Mouse (Mus musculus): ENCODE results near the gene Pex10. TPM values are rescaled to one million over a fixed set of nuclear protein-coding genes. Genes with fewer than 3 reads are reported as not detected.

Pex10 gene
- polyA plus RNA-seq, 1 experiment from 2014 or later: 6.6 TPM

- no peak overlapping the region for H3K4me3 ChIP-seq (ENCODE audit: low read depth, low read length)
- H3K27ac ChIP-seq (ENCODE audit: low read depth, low read length): no peak overlapping the region
- no peaks in the 10 kb centered on the region for H3K9me3 ChIP-seq (ENCODE audit: control insufficient read depth, low read length)
- ATAC-seq (ENCODE audit: low read depth): no peak
- 81% methylated on average over 7 of the region's 7 CpGs for WGBS
- no peak overlapping the region for H3K4me2 ChIP-seq (ENCODE audit: low read depth, low read length)
- H3K9ac ChIP-seq (replicated peaks; ENCODE audit: low read depth, low read length): no peak overlapping the region
- H3K4me1 ChIP-seq (ENCODE audit: control insufficient read depth, insufficient read depth, low read length): no peaks in the 10 kb centered on the region
- H3K36me3 ChIP-seq (ENCODE audit: control insufficient read depth, insufficient read depth, low read length): no peaks in the 10 kb centered on the region
- 0 out of 2 replicates have a peak, but pooled peaks cover 2% of the 10 kb centered on the region for H3K27me3 ChIP-seq (ENCODE audit: control insufficient read depth, insufficient read depth, low read length)
Observed at GRCm38 (mm10) chr4:155050116-155050515, 16.7 kb upstream of the Pex10 start.

GRCm38 (mm10) chr4:155056724-155057123 is 10.1 kb upstream of the Pex10 start, which contains the start of gene Plch2:
Gene Plch2, minus strand, starts transcription at chr4:155056784.
- no peak within 1 kb of the TSS for H3K4me2 ChIP-seq (ENCODE audit: low read depth, low read length)
- H3K4me1 ChIP-seq (ENCODE audit: control insufficient read depth, insufficient read depth, low read length): peaks cover 5% of the 10 kb centered on the region; the same call in 1 of the 2 replicates
- H3K27ac ChIP-seq (ENCODE audit: low read depth, low read length): no peak within 1 kb of the TSS
- H3K27me3 ChIP-seq (ENCODE audit: control insufficient read depth, insufficient read depth, low read length): no peaks in the 10 kb centered on the region
- WGBS: 62% methylated on average over 10 of the region's 10 CpGs
- H3K9ac ChIP-seq (replicated peaks; ENCODE audit: low read depth, low read length): 0 out of 2 replicates have a peak within 1 kb of the TSS, but pooled peaks have one; percentile 11
- ATAC-seq (ENCODE audit: low read depth): peak; percentile 30; the same call in 1 of the 2 replicates
- H3K9me3 ChIP-seq (ENCODE audit: control insufficient read depth, low read length): no peaks in the 10 kb centered on the region
- no peak within 1 kb of the TSS for H3K4me3 ChIP-seq (ENCODE audit: low read depth, low read length)
- H3K36me3 ChIP-seq (ENCODE audit: control insufficient read depth, insufficient read depth, low read length): no peaks in the 10 kb centered on the region

DNA sequence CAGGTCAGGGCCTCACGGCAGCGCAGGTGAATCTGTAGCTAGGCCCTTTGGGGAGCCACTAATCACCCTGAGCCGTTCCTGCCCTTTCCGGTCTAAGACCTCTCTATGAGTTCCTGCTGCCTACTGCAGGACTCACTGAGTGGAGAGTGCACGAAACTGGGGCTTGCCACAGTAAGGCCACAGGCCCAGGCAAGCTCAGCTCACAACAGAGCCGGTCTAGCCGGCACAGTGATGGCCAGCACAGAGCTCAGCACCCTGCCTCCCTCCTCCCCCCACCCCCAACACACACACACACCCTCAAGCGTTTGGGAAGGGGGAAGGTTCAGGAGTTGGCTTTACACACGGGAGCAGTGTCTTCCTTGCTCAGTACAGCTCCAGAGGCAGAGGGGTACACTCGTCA is 8.5 kb upstream of the Pex10 start:
- no peak overlapping the region for H3K4me3 ChIP-seq (ENCODE audit: low read depth, low read length)
- H3K27me3 ChIP-seq (ENCODE audit: control insufficient read depth, insufficient read depth, low read length): no peaks in the 10 kb centered on the region
- no peaks in the 10 kb centered on the region for H3K9me3 ChIP-seq (ENCODE audit: control insufficient read depth, low read length)
- no peak overlapping the region for H3K27ac ChIP-seq (ENCODE audit: low read depth, low read length)
- H3K4me1 ChIP-seq (ENCODE audit: control insufficient read depth, insufficient read depth, low read length): peaks cover 5% of the 10 kb centered on the region; the same call in 1 of the 2 replicates
- no peak overlapping the region for H3K9ac ChIP-seq (replicated peaks; ENCODE audit: low read depth, low read length)
- H3K36me3 ChIP-seq (ENCODE audit: control insufficient read depth, insufficient read depth, low read length): no peaks in the 10 kb centered on the region
- 41% methylated on average over 10 of the region's 10 CpGs for WGBS
- H3K4me2 ChIP-seq (ENCODE audit: low read depth, low read length): no peak overlapping the region
- ATAC-seq (ENCODE audit: low read depth): no peak

- ATAC-seq (ENCODE audit: low read depth): no peak
- H3K4me3 ChIP-seq (ENCODE audit: low read depth, low read length): no peak overlapping the region
Observed at GRCm38 (mm10) chr4:155063895-155064294, 2.9 kb upstream of the Pex10 start.

GRCm38 (mm10) chr4:155064474-155064873 is 2.3 kb upstream of the Pex10 start:
- WGBS: 60% methylated on average over 2 of the region's 2 CpGs
- Histone ChIP-seq H3K9me3 (ENCODE audit: control insufficient read depth, low read length) (no peaks in the 10 kb centered on the region), H3K27me3 (ENCODE audit: control insufficient read depth, insufficient read depth, low read length) (no peaks in the 10 kb centered on the region), H3K36me3 (ENCODE audit: control insufficient read depth, insufficient read depth, low read length) (peaks cover 10% of the 10 kb centered on the region), H3K27ac (ENCODE audit: low read depth, low read length) (no peak overlapping the region), H3K9ac (replicated peaks; ENCODE audit: low read depth, low read length) (no peak overlapping the region), H3K4me3 (ENCODE audit: low read depth, low read length) (no peak overlapping the region), H3K4me1 (ENCODE audit: control insufficient read depth, insufficient read depth, low read length) (peaks cover 14% of the 10 kb centered on the region), H3K4me2 (ENCODE audit: low read depth, low read length) (no peak overlapping the region)
- no peak for ATAC-seq (ENCODE audit: low read depth)

More at GRCm38 (mm10) chr4:155063895-155064294, 2.9 kb upstream of the Pex10 start:
- Histone ChIP-seq H3K27ac (ENCODE audit: low read depth, low read length) (no peak overlapping the region), H3K4me1 (ENCODE audit: control insufficient read depth, insufficient read depth, low read length) (peaks cover 14% of the 10 kb centered on the region), H3K4me2 (ENCODE audit: low read depth, low read length) (no peak overlapping the region), H3K36me3 (ENCODE audit: control insufficient read depth, insufficient read depth, low read length) (peaks cover 5% of the 10 kb centered on the region), H3K9ac (replicated peaks; ENCODE audit: low read depth, low read length) (no peak overlapping the region), H3K27me3 (ENCODE audit: control insufficient read depth, insufficient read depth, low read length) (no peaks in the 10 kb centered on the region), H3K9me3 (ENCODE audit: control insufficient read depth, low read length) (no peaks in the 10 kb centered on the region)
- WGBS: 37% methylated on average over 3 of the region's 3 CpGs

GRCm38 (mm10) chr4:155065970-155066833 is 614 bp upstream of the Pex10 start:
- ATAC-seq (ENCODE audit: low read depth): peak; percentile 72
- H3K27ac ChIP-seq (ENCODE audit: low read depth, low read length): no peak overlapping the region; the same call in none of the 2 replicates
- H3K27me3 ChIP-seq (ENCODE audit: control insufficient read depth, insufficient read depth, low read length): no peaks in the 10 kb centered on the region
- H3K36me3 ChIP-seq (ENCODE audit: control insufficient read depth, insufficient read depth, low read length): peaks cover 22% of the 10 kb centered on the region
- 6% methylated on average over 15 of the region's 15 CpGs for WGBS
- 0 out of 2 replicates have a peak overlapping the region, but pooled peaks have one; percentile 16 for H3K9ac ChIP-seq (replicated peaks; ENCODE audit: low read depth, low read length)
- H3K4me2 ChIP-seq (ENCODE audit: low read depth, low read length): peak overlapping the region; percentile 70
- H3K4me3 ChIP-seq (ENCODE audit: low read depth, low read length): peak overlapping the region; percentile 65; the same call in 1 of the 2 replicates
- H3K9me3 ChIP-seq (ENCODE audit: control insufficient read depth, low read length): no peaks in the 10 kb centered on the region
- peaks cover 14% of the 10 kb centered on the region for H3K4me1 ChIP-seq (ENCODE audit: control insufficient read depth, insufficient read depth, low read length)

DNA sequence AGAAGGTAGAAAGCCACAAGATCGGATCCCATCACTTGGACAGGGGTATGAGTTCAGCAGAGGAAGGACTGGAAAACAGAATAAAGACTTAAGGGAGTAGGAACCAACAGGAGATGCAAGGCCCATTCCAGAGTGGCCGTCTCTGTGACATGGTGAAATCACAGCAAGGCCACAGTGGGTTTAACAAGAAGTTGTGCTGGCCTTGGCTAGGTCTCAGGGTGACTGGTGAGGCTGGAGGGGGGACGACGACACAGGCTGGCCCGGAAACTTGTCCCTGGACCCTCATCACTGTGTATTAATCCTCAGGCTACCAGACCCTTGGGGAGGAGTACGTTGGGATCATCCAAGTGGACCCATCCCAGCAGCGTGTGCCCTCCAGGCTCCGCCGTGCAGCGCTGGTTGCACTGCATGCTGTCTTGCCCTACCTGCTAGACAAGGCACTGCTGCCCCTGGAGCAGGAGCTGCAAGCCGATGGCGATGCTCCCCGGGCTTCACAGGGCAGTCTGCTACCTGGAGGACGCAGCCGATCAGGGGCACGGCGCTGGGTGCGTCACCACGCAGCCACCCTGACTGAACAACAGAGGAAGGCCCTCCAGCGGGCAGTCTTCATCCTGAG is 1.6 kb downstream of the Pex10 start:
- ATAC-seq (ENCODE audit: low read depth): no peak
- H3K4me2 ChIP-seq (ENCODE audit: low read depth, low read length): no peak overlapping the region
- H3K36me3 ChIP-seq (ENCODE audit: control insufficient read depth, insufficient read depth, low read length): peaks cover 40% of the 10 kb centered on the region
- peaks cover 14% of the 10 kb centered on the region for H3K4me1 ChIP-seq (ENCODE audit: control insufficient read depth, insufficient read depth, low read length)
- WGBS: 96% methylated on average over 20 of the region's 20 CpGs
- no peaks in the 10 kb centered on the region for H3K27me3 ChIP-seq (ENCODE audit: control insufficient read depth, insufficient read depth, low read length)
- H3K9me3 ChIP-seq (ENCODE audit: control insufficient read depth, low read length): no peaks in the 10 kb centered on the region
- no peak overlapping the region for H3K4me3 ChIP-seq (ENCODE audit: low read depth, low read length)
- H3K9ac ChIP-seq (replicated peaks; ENCODE audit: low read depth, low read length): no peak overlapping the region
- no peak overlapping the region for H3K27ac ChIP-seq (ENCODE audit: low read depth, low read length)

- Histone ChIP-seq H3K9ac (replicated peaks; ENCODE audit: low read depth, low read length) (no peak overlapping the region), H3K9me3 (ENCODE audit: control insufficient read depth, low read length) (no peaks in the 10 kb centered on the region), H3K27me3 (ENCODE audit: control insufficient read depth, insufficient read depth, low read length) (no peaks in the 10 kb centered on the region), H3K4me3 (ENCODE audit: low read depth, low read length) (no peak overlapping the region), H3K4me2 (ENCODE audit: low read depth, low read length) (no peak overlapping the region), H3K4me1 (ENCODE audit: control insufficient read depth, insufficient read depth, low read length) (peaks cover 14% of the 10 kb centered on the region), H3K27ac (ENCODE audit: low read depth, low read length) (no peak overlapping the region), H3K36me3 (ENCODE audit: control insufficient read depth, insufficient read depth, low read length) (peaks cover 48% of the 10 kb centered on the region)
- ATAC-seq (ENCODE audit: low read depth): no peak
- 82% methylated on average over 6 of the region's 6 CpGs for WGBS
Observed at GRCm38 (mm10) chr4:155069191-155069590, 2.4 kb downstream of the Pex10 start.

- H3K4me1 ChIP-seq (ENCODE audit: control insufficient read depth, insufficient read depth, low read length): peaks cover 14% of the 10 kb centered on the region
- no peak overlapping the region for H3K4me3 ChIP-seq (ENCODE audit: low read depth, low read length)
- H3K9ac ChIP-seq (replicated peaks; ENCODE audit: low read depth, low read length): no peak overlapping the region
- H3K27me3 ChIP-seq (ENCODE audit: control insufficient read depth, insufficient read depth, low read length): no peaks in the 10 kb centered on the region
- H3K36me3 ChIP-seq (ENCODE audit: control insufficient read depth, insufficient read depth, low read length): peaks cover 58% of the 10 kb centered on the region
- H3K4me2 ChIP-seq (ENCODE audit: low read depth, low read length): no peak overlapping the region
- H3K27ac ChIP-seq (ENCODE audit: low read depth, low read length): no peak overlapping the region
- no peaks in the 10 kb centered on the region for H3K9me3 ChIP-seq (ENCODE audit: control insufficient read depth, low read length)
- no peak for ATAC-seq (ENCODE audit: low read depth)
- 94% methylated on average over 13 of the region's 13 CpGs for WGBS
Observed at GRCm38 (mm10) chr4:155070199-155070598, 3.4 kb downstream of the Pex10 start.

All from neural tube, embryonic 14.5 days (tissue).